Mouse (Mus musculus) ES-E14 (cell line): Measurements from ENCODE around the gene Syt3. TPM values are rescaled to one million over a fixed set of nuclear protein-coding genes. Genes with fewer than 3 reads are reported as not detected.

Experiments used
- DNase-seq: peaks from one replicate; pipeline ENCODE4 v3.0.0-alpha.2; 2013; ENCODE audit warnings: low read depth, low spot score
- H3K27ac ChIP-seq: 2 replicates; pipeline ENCODE4 v1.5.1; 2012; ENCODE audit warnings: low read depth, mild to moderate bottlenecking, low read length, moderate library complexity, mixed read lengths; ENCODE audit not compliant: poor library complexity, insufficient read depth, severe bottlenecking
- H3K36me3 ChIP-seq: 2 replicates; pipeline ENCODE4 v1.6.1; 2012; ENCODE audit warnings: mild to moderate bottlenecking, low read length, moderate library complexity, mixed read lengths; ENCODE audit not compliant: control insufficient read depth, poor library complexity, insufficient read depth, severe bottlenecking
- H3K4me1 ChIP-seq, 2 experiments: fragments of 150-350 bp in 1 of 2; sonication (generic) in 1 of 2; 2 replicates each; pipeline ENCODE4 v1.6.1; 2012; ENCODE audit warnings: low read length in 2 of 2, mild to moderate bottlenecking in 1 of 2, mixed read lengths in 1 of 2; ENCODE audit not compliant: control insufficient read depth in 2 of 2, insufficient read depth in 2 of 2, poor library complexity in 1 of 2
- H3K4me3 ChIP-seq, 2 experiments: fragments of 150-350 bp in 1 of 2; sonication (generic) in 1 of 2; 2 replicates each; pipeline ENCODE4 v1.5.1; 2012; ENCODE audit warnings: low read length in 2 of 2, low read depth in 1 of 2, mild to moderate bottlenecking in 1 of 2, mixed read lengths in 1 of 2; ENCODE audit not compliant: insufficient read depth in 1 of 2, poor library complexity in 1 of 2, severe bottlenecking in 1 of 2
- H3K9ac ChIP-seq: 2 replicates; pipeline ENCODE4 v1.6.1; 2012; ENCODE audit warnings: low read depth, mild to moderate bottlenecking, low read length, mixed read lengths; ENCODE audit not compliant: poor library complexity, insufficient read depth, severe bottlenecking
- H3K9me3 ChIP-seq: fragments of 150-350 bp; sonication (generic); 2 replicates; pipeline ENCODE4 v1.6.1; 2012; ENCODE audit warnings: low read depth, mild to moderate bottlenecking, low read length; ENCODE audit not compliant: control insufficient read depth, insufficient read depth
- CHD2 ChIP-seq: IDR thresholded peaks from 2 replicates; pipeline ENCODE4 v1.6.1; 2014; ENCODE audit warnings: mild to moderate bottlenecking, low read depth, low read length, inconsistent platforms
- HCFC1 ChIP-seq: IDR thresholded peaks from 2 replicates; pipeline ENCODE4 v1.6.1; 2012; ENCODE audit warnings: low read length, inconsistent platforms, borderline replicate concordance; ENCODE audit not compliant: insufficient read depth
- MAFK ChIP-seq: IDR thresholded peaks from 2 replicates; pipeline ENCODE4 v1.6.1; 2014; ENCODE audit warnings: mild to moderate bottlenecking, low read depth, low read length, inconsistent platforms; ENCODE audit not compliant: insufficient read depth
- ZC3H11A ChIP-seq: IDR thresholded peaks from 2 replicates; pipeline ENCODE4 v1.6.1; 2012; ENCODE audit warnings: low read depth, mild to moderate bottlenecking, inconsistent platforms, low read length, borderline replicate concordance
- ZNF384 ChIP-seq: IDR thresholded peaks from 2 replicates; pipeline ENCODE4 v1.6.1; 2012; ENCODE audit warnings: low read depth, low read length, inconsistent platforms
- in situ Hi-C, 2 experiments: fragments of 600-800 bp; cut with MboI; formaldehyde crosslinking; loops; one replicate each; pipeline ENCODE4 v1.15.1; 2025; ENCODE audit warnings: low sequenced_read_pairs in 2 of 2, inconsistent platforms in 1 of 2; ENCODE audit not compliant: unreplicated experiment in 2 of 2
- total RNA-seq: library from RNA; depleted of rRNA; stranded (reverse); fragments of 300-350 nt; gene quantifications from 2 replicates; pipeline ENCODE4 v1.2.3, GENCODE M21; 2012

Syt3 gene
- total RNA-seq, 1 experiment: 5.8 TPM

DNA sequence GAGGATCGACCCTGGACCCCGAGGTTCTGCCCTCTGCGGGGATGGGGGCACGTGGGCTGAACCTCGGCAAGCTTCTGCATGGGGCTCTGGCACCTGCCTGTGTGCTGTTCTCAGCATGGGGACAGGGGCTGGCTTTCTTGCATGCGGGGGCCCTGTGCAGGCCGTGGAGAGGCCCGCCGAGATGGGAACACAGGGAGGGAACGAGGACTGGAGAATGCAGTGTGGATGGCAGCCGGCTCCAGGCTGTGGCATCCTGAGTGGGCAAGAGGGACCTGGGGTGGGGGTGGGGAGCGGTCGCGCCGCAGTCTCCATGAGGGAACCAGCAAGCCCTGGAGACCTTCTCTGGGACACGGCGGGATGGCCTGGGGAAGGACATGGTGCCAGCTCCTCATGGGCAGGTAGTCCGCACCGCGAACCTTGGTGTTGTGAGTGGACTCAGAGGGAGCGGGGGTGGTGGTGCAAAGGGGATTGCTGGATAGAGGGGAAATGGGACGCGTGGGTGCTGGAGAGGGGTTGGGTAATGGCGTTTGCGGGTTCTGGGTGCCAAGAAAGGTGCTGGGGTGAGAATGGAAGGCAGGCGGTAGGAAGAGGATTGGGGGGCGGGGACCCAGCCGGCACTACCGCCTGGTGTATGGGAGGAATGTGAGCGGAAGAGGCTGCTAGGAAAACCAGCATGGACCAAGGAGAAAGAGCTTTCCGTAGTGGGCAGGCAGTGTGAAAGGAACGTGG lies 46.6 kb upstream of the Syt3 start:
- H3K27ac ChIP-seq: no peak overlapping the region
- DNase-seq: no peak
- TF ChIP-seq ZC3H11A (no peak), HCFC1 (no peak), MAFK (no peak), CHD2 (no peak)
- H3K9me3 ChIP-seq: no peaks in the 10 kb centered on the region
- H3K9ac ChIP-seq: no peak overlapping the region
- H3K36me3 ChIP-seq: no peaks in the 10 kb centered on the region
- peak overlapping the region; percentile 47 to 48 for H3K4me3 ChIP-seq
- in situ Hi-C loops: no loop called here
- H3K4me1 ChIP-seq: peaks cover 0 to 17% of the 10 kb centered on the region in 2 experiments; a peak in 1 of 4 replicates

DNA sequence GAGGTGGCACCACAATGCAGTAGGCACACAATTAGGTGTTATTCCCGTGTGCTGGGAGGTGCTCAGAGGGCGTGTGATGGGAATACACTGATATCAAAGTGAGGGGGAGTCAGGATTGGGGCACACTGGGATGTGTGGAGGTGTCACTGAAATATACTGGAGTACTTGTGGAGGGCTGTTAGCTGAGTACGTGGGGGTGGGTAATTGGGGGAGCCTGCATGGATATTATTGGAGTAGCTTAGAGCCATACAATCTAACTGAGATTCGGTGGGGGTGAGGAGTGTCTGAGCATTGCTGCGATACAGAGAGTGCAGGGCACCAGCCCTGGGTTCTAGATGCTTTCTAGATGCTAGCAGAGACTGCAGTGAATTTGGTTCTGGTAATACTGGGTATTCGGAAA lies 43.7 kb upstream of the Syt3 start:
- no peak overlapping the region for H3K4me3 ChIP-seq
- H3K9me3 ChIP-seq: no peaks in the 10 kb centered on the region
- H3K9ac ChIP-seq: no peak overlapping the region
- no peak for DNase-seq
- no peaks in the 10 kb centered on the region for H3K36me3 ChIP-seq
- TF ChIP-seq HCFC1: no peak
- TF ChIP-seq ZNF384: no peak
- no peak for TF ChIP-seq ZC3H11A
- in situ Hi-C loops: loop anchor here in 1 of 2 experiments (10.0 kb wide), 1 partner anchor 75 kb away; the partner anchor contains the start of gene Gm15517
- no peak overlapping the region for H3K27ac ChIP-seq
- H3K4me1 ChIP-seq: peaks cover 4 to 30% of the 10 kb centered on the region in 2 experiments; a peak in 3 of 4 replicates

DNA sequence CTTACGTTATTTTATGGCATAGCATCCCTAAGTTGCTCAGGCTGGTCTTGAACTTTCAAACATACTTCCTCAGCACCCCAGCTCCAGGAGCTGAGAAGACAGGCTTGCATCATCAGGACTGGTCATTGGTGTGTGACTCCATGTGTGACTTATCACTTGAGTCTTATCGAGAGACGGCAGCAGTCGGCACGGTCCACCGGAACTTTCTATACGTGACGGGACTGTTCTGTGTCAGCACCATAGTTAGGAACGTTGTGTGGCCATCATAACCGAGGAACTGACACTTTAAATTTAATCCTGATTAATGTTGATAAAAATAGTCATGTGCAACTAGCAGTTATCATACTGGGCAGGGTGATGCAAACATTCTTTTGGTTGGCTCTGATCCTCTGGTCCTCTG lies 42.8 kb upstream of the Syt3 start:
- in situ Hi-C loops: loop anchor here in 1 of 2 experiments (10.0 kb wide), 1 partner anchor 76 kb away; the partner anchor contains the start of gene Gm15517
- peaks cover 2% of the 10 kb centered on the region; the same call in 1 of the 2 replicates for H3K36me3 ChIP-seq
- H3K9me3 ChIP-seq: no peaks in the 10 kb centered on the region
- no peak for TF ChIP-seq MAFK
- TF ChIP-seq ZC3H11A: no peak
- no peak for TF ChIP-seq ZNF384
- no peak for TF ChIP-seq CHD2
- no peak for TF ChIP-seq HCFC1
- H3K4me1 ChIP-seq: peaks cover 4 to 29% of the 10 kb centered on the region in 2 experiments; a peak in 3 of 4 replicates
- no peak overlapping the region for H3K27ac ChIP-seq
- H3K9ac ChIP-seq: no peak overlapping the region
- DNase-seq: no peak
- H3K4me3 ChIP-seq: no peak overlapping the region

DNA sequence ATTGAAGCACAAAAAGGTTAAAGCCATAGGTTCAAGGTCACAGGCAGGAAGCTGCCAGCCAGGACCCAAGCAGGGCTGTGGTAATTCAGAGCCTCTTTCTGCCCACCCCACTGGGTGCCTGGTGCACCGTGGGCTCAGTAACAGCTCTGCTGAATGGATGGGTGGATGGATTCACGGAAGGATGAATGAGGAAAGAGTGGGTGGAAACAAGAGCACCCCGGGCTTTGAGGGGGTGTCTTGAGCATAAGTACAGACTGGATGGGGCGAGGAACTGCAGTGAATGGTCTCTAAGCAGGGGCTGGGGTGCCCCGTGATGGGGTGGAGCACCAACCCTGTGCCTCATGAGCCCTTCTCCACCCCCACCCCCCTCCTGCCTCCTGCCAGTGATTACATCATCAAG lies 42.2 kb upstream of the Syt3 start:
- no peak overlapping the region for H3K4me3 ChIP-seq
- no peaks in the 10 kb centered on the region for H3K9me3 ChIP-seq
- peaks cover 2% of the 10 kb centered on the region; the same call in 1 of the 2 replicates for H3K36me3 ChIP-seq
- H3K9ac ChIP-seq: no peak overlapping the region
- in situ Hi-C loops: loop anchor here in 1 of 2 experiments (10.0 kb wide), 1 partner anchor 77 kb away; the partner anchor contains the start of gene Gm15517
- no peak overlapping the region for H3K27ac ChIP-seq
- DNase-seq: no peak
- TF ChIP-seq ZNF384 (no peak), CHD2 (no peak), ZC3H11A (no peak), MAFK (no peak), HCFC1 (no peak)
- H3K4me1 ChIP-seq: peaks cover 4 to 27% of the 10 kb centered on the region in 2 experiments; a peak in 3 of 4 replicates
